8 mouse cellular contexts compared by ENCODE assay signal in genomic region chr6:99096105-99096775, GRCm38 (mm10).
A peak's percentile ranks its signal among the peaks of the same experiment; 100 is the strongest.
DNase-seq lines count a peak whose midpoint lies in the region; ATAC-seq and TF ChIP-seq lines count a peak whose summit lies in the region.

No protein-coding gene starts in this region.

- H3K4me2 ChIP-seq in forebrain, embryonic 14.5 days (ENCODE audit: low read length) = peak overlapping the region; percentile 12; the same call in 1 of the 2 replicates

- in situ Hi-C loops in Patski (cut with MboI; ENCODE audit: low pct_unique_long_range_greater_than_20kb) = no loop called here

- peaks cover 27% of the 10 kb centered on the region for H3K4me1 ChIP-seq in forebrain, embryonic 14.5 days (ENCODE audit: control insufficient read depth, insufficient read depth, low read length)
- H3K4me1 ChIP-seq in hindbrain, embryonic 10.5 days (replicated peaks) = peaks cover 73% of the 10 kb centered on the region
- H3K4me1 ChIP-seq in limb, embryonic 10.5 days = peaks cover 74% of the 10 kb centered on the region

- peak; percentile 78 to 81 for DNase-seq in B cell, adult 2 months
- DNase-seq in Patski (ENCODE audit: low read depth, low spot score) = peak; percentile 59
- peak; percentile 36 for DNase-seq in forebrain, embryonic 14.5 days (ENCODE audit: low spot score)
- no peak for DNase-seq in hindbrain, embryonic 10.5 days (ENCODE audit: low spot score)
- peak; percentile 46 for DNase-seq in limb, embryonic 10.5 days (ENCODE audit: low spot score)
- DNase-seq in spleen, postnatal 14 days (ENCODE audit: low spot score in 2 of 2) = peak; percentile 26 to 40

- WGBS in forebrain, embryonic 14.5 days = 34% methylated on average over 12 of the region's 12 CpGs
- WGBS in hindbrain, embryonic 10.5 days = 25% methylated on average over 12 of the region's 12 CpGs
- WGBS in limb, embryonic 10.5 days = 35% methylated on average over 12 of the region's 12 CpGs

- POLR2A ChIA-PET in Patski (lab: Charles Lee) = interaction anchor here (0.6 to 1.2 kb wide), 3 partner anchors 10 to 432 kb away, joined by 3 read pairs; no protein-coding TSS in a partner anchor

- peak; percentile 69 for ATAC-seq in Patski
- no peak for ATAC-seq in forebrain, embryonic 14.5 days
- peak; percentile 25; the same call in 1 of the 2 replicates for ATAC-seq in megakaryocyte-erythroid progenitor cell, adult 5-6 weeks (replicated peaks; ENCODE audit: low FRiP score, low TSS enrichment, poor library complexity, severe bottlenecking)
- ATAC-seq in erythroid progenitor cell, adult 5-6 weeks (replicated peaks; ENCODE audit: low FRiP score, poor library complexity, severe bottlenecking) = no peak

- no peak for TF ChIP-seq CTCF in Patski (IDR thresholded peaks at IDR 0.05)

- H3K9me3 ChIP-seq in forebrain, embryonic 14.5 days (replicated peaks; ENCODE audit: control insufficient read depth, low read length) = no peaks in the 10 kb centered on the region
- H3K9me3 ChIP-seq in hindbrain, embryonic 10.5 days = no peaks in the 10 kb centered on the region
- no peaks in the 10 kb centered on the region for H3K9me3 ChIP-seq in limb, embryonic 10.5 days (replicated peaks)

- H3K36me3 ChIP-seq in forebrain, embryonic 14.5 days (ENCODE audit: control insufficient read depth, insufficient read depth, low read length) = no peaks in the 10 kb centered on the region
- H3K36me3 ChIP-seq in hindbrain, embryonic 10.5 days = no peaks in the 10 kb centered on the region
- no peaks in the 10 kb centered on the region for H3K36me3 ChIP-seq in limb, embryonic 10.5 days

- H3K9ac ChIP-seq in forebrain, embryonic 14.5 days (ENCODE audit: low read length) = no peak overlapping the region; the same call in 1 of the 2 replicates

- no peak overlapping the region for H3K27ac ChIP-seq in forebrain, embryonic 14.5 days (ENCODE audit: low read depth, low read length)
- peak overlapping the region; percentile 75 for H3K27ac ChIP-seq in hindbrain, embryonic 10.5 days
- H3K27ac ChIP-seq in limb, embryonic 10.5 days = peak overlapping the region; percentile 78

- CTCF ChIA-PET in Patski (lab: Charles Lee) = interaction anchor here (1.0 kb wide), 2 partner anchors 50 to 77 kb away, joined by 3 read pairs; no protein-coding TSS in a partner anchor

- H3K27me3 ChIP-seq in Patski = no peaks in the 10 kb centered on the region
- H3K27me3 ChIP-seq in forebrain, embryonic 14.5 days (replicated peaks; ENCODE audit: control insufficient read depth, insufficient read depth, low read length) = no peaks in the 10 kb centered on the region
- no peaks in the 10 kb centered on the region for H3K27me3 ChIP-seq in hindbrain, embryonic 10.5 days (ENCODE audit: insufficient read depth, poor library complexity, severe bottlenecking)
- peaks cover 3% of the 10 kb centered on the region; the same call in 1 of the 2 replicates for H3K27me3 ChIP-seq in limb, embryonic 10.5 days (ENCODE audit: low read depth, poor library complexity, severe bottlenecking)

- H3K4me3 ChIP-seq in forebrain, embryonic 14.5 days (ENCODE audit: low read depth, low read length) = no peak overlapping the region
- H3K4me3 ChIP-seq in hindbrain, embryonic 10.5 days = peak overlapping the region; percentile 23; the same call in 1 of the 2 replicates
- H3K4me3 ChIP-seq in limb, embryonic 10.5 days = peak overlapping the region; percentile 31

Comparison
In these comparisons a context has a peak if more than half of its experiments do, and no peak if none do; other contexts are left out.
1. ATAC-seq: peak in Patski (single experiment) and megakaryocyte-erythroid progenitor cell, adult 5-6 weeks (single experiment); none in forebrain, embryonic 14.5 days (single experiment) and erythroid progenitor cell, adult 5-6 weeks (single experiment).